Mouse (Mus musculus) MN1 (cell line): ENCODE results near the gene Arvcf.

Source experiments
- DNase-seq: peaks from one replicate; pipeline ENCODE4 v3.0.0-alpha.2; 2016; ENCODE audit warnings: low spot score

Arvcf gene

GRCm38 (mm10) chr16:18356961-18357360 is 9.0 kb downstream of the Arvcf start:
- no peak for DNase-seq

DNA sequence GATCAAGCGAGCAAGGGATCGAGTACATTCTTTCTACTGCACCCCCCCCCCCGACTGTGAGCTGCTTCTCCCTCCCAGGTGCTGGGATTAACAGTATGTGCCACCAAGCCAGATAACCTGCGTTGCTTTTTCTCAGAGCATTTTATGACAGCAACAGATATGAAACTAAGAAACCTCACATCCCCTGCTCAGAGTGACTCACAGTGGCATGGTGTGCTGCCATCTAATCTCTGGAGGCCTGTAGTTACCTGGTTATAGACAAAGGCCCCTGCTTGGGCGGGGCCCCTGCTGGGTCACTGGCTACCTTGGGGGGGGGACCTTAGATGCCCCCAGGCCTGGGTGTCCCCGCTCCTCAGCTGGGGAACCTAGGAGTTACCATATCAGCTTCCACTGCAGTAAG is 10.0 kb downstream of the Arvcf start:
- no peak for DNase-seq

GRCm38 (mm10) chr16:18360151-18360805 is 12.3 kb downstream of the Arvcf start:
- peak; percentile 82 for DNase-seq

DNA sequence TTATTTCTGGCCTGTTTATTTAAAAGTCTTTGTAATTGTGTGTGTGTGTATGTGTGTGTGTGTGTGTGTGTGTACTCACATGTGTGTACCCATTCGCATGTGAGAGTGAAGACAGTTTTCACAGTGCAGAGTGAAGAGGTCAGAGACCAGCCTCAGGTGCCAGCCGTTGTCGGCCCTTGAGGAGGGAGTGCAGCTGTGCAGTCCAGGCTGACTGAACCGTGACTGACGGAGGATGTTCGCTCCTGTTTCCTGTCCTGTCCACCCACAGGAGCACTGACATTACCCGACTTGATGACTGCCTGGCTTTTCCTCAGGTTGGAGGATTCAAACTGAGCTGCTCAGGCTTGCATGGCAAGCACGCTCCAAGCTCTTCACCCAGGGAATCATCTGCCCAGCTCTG is 15.0 kb downstream of the Arvcf start:
- no peak for DNase-seq

DNA sequence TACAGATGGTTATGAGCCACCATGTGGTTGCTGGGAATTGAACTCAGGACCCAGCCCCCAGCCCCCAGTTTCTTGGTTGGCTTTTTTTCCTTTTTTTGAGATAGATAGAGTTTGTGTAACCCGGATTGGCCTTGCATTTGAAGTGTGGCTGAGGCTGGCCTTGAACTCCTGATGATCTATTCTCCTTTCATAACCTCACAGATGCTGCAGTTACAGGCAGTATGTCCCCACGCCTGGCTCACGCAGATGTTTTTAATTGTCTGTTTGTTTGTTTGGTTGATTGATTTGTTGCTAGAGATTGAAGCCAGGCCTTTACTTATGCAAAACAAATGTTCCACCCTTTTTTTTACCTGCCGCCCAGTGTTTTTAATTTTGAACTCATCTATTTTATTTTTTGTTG is 18.9 kb downstream of the Arvcf start:
- DNase-seq: no peak

DNA sequence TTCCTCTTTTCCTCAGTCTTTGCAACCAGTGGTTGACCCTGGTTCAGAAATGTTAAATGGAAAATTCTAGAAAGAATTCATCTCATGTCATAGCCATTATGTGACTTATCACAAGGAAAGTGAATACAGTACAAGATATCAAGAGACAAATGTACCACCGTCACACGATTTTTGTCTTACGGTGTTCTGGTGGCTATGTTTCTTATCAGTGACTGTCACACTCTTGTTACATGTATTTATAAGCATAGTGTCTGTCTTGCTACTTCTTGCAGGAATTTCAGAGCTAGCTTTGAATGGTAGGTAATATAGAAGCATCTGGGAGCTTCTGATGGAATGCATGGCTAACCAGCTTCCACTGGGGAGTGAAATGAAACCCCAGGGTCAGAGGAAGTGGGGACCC is 22.2 kb downstream of the Arvcf start:
- no peak for DNase-seq

GRCm38 (mm10) chr16:18373632-18374031 is 25.6 kb downstream of the Arvcf start:
- DNase-seq: no peak

GRCm38 (mm10) chr16:18376297-18376954 is 28.4 kb downstream of the Arvcf start:
- DNase-seq: peak; percentile 50

DNA sequence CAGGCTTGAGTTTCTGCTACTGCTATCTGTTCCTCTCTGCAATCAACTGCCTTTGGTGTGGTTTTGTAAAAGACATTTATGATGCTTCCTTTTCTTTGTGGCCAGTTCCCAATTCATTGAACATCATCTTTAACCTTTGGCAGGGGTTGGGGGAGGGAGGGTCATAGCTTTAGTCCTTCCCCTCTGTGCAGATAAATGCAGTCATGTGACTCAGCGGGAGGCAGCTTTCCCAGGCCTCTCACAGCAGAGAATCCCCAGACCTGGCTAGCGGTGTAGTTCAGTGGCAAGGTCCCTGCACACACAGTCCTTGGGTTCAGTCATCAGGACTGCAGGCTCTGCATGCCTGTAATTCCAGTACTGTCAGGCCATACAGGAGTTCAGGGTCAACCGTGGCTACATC is 29.2 kb downstream of the Arvcf start:
- DNase-seq: peak; percentile 54

DNA sequence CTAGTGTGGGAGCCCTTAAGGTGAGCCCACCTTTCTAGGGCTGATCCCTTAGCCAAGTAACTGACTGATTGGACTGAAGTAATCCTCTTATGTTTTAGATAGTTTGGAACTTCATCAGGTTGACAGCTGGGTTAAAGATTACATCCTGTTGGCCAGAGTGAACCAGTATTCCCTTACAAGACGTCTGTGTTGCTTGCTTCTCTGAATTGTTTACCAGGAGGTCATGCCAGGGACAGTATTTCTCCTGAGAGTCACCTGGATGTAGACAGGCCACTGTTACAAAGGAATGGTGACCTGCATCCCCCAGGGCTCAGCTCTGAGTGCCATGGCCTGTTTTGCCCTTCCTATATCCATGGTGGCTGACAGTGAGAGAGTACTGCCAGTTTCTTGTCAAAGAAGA is 30.5 kb downstream of the Arvcf start:
- no peak for DNase-seq

GRCm38 (mm10) chr16:18379338-18380001 is 31.5 kb downstream of the Arvcf start:
- no peak for DNase-seq

DNA sequence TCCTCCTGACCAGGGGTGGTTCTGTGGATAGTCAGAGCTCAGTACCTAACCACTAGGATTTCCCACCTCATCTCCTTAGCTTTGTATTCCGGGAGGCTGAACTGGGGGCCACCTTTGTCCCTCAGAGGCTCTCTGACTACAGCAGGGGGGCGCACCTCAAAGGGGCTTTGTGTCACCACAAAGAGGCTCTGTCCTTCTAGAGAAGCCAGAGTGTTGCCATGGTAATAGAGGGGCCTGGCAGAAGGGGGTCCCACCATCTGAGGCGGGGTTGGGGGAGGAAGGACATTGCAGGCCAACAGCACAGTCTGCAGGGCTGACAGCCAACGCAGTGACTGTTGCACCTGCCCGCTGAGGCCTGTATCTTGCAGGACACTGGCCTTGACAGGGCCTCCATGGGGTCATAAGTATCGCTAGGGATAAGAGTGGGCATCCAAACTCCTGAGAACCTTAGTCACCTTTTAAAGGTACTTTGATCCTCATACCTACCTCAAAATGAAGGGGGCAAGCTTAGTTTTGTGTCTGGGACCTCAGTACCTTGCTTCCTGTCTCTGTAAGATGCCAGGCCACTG is 32.6 kb downstream of the Arvcf start:
- no peak for DNase-seq

- DNase-seq: peak; percentile 85
Observed at GRCm38 (mm10) chr16:18381621-18382258, 33.8 kb downstream of the Arvcf start.

DNA sequence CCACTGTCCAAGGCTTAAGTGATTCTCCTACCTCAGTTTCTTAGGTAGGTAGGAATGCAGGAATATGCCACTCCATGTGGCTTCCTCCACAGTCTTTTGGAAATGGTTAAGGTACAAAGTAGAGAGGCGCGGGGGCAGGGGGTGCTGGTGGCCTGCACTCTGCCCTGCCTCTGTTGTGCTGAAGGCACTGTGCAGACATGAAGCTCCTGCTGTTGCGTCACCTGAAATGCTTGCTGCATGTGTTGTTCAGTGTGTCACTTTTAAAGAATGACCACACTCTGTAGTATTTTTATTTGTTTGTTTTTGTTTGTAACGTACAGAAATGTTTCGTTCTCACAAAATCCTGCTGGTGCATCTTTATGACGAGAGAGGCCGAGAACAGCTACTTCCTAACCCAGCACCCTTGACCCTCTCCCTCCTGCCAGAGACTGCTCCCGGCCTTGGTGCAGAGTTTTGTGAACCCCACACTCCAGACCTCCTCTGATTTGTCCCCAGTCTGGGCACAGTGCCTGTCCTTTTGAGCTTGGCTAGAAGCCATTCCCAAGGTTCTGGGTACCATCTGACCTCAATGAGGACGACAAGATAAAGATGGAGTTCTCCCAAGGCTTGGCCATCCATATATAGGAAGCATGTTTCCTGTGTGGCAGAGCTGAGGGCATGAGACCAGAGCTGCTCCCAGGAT is 35.2 kb downstream of the Arvcf start:
- peak; percentile 45 for DNase-seq

DNA sequence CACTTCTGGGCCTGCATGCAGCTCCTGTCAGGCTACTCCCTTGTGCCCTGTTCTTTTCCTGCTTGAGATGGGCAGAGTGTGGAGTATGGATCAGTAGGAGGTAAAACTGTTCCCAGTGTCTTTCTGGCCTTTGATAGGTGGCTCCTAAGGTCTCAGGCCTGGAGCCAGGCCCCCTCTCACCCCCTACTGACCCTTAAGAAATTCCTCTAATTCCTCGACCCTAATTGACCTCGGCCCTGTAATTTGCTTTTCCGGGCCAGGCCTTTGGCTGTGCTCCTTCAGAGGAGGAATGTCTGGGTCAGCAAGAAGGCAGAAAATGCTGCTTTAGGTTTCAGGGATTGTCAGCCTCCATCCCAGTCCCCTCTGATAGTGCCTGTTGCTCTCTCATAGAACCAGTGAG is 35.8 kb downstream of the Arvcf start:
- DNase-seq: no peak

GRCm38 (mm10) chr16:18384211-18384610 is 36.2 kb downstream of the Arvcf start:
- no peak for DNase-seq

GRCm38 (mm10) chr16:18384659-18385058 is 36.7 kb downstream of the Arvcf start:
- no peak for DNase-seq

DNA sequence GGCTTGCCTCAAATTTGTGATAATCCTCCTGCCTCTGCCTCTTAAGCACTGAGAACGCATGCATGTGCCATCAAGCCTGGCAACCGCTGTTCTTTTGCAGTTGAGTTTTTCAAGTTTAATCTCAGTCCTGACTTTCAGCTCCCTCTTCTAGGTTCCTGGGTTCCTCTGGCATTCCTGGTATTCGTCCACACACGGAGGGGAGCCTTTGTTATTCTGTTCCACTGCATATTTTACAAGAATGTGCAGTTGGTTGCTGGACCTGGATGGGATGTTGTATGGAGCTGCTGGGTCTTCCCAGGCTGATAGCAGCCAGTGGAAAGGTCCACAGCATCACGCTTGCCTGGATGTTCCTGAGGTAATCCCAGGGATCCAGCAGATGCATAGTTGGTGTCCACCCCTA is 37.4 kb downstream of the Arvcf start:
- DNase-seq: no peak

- DNase-seq: no peak
Observed at GRCm38 (mm10) chr16:18386451-18386850, 38.5 kb downstream of the Arvcf start.

DNA sequence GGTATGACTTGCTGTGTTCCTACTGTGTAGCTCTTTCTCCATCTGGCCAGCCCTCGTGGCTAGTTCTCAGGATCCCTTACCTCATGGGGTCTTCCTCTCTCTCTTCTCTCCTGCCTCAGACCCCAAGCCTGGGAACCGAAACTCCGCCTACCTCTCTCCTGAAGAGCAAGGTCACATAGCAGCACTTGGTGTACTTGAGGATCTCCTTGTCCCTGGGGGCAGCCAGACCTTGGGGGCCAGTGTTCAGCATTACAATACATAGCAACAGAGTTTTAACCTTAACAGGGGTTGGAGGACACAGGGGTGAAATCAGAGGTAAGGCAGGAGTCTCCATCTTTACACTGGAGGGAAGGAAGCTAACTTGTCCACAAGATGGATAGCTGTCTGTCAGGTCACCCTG is 39.0 kb downstream of the Arvcf start:
- DNase-seq: no peak

DNA sequence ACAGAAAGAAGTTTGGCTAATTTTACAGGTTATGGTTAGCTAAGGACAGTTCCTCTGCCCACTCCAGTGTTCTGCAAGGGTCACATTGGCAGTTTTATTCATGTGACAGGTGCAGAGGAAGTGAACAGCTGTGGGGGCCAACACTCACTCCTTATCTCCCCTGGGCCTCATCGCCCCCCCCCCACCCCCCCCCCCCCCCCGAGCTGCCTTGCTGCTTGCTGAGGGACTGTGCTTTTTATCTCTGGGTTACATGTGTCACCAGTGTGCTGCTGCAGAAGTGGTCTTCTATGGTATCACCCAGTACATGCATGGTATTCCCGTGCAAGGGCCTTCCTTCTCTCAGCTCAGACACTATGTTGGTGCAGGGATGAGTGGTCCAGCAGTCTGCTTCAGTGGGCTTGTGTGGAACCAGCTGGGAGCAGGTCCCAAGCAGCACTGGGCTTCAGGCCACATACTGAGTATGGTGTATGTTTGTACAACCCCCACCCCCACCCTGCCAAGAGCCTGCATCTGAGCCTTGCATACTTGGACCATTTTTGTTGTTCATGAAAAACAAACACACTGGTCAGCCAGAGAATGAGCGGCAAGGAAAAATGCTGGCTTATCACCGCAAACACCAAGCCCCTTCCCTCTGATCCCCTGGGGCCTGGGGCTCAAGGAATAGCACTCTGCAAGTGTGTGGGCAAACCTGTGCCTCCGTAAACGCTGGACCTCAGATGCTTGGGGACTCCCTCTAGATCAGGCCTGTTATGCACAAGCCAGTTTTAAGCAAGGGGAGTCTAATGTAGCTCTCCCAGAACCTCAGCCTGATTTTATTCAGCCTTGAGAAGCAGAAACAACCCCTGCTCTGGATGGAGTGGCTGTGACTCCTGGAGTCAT is 40.0 kb downstream of the Arvcf start:
- no peak for DNase-seq
